Mouse (Mus musculus): ENCODE results near the gene Tpi1.

- TF ChIP-seq CTCF (IDR thresholded peaks at IDR 0.05; ENCODE audit: insufficient read depth, low read depth, low read length) (no peak), POLR2A (IDR thresholded peaks at IDR 0.05; ENCODE audit: insufficient read depth, low read depth, low read length) (no peak)
These were observed 8.0 kb upstream of the Tpi1 start for GRCm38 (mm10) chr6:124822049-124822448.

Measured in olfactory bulb, adult 2 months (tissue).